Mouse (Mus musculus) hindbrain, embryonic 12.5 days (tissue): ENCODE measurements around the gene Pigv. TPM values are rescaled to one million over a fixed set of nuclear protein-coding genes. Genes with fewer than 3 reads are reported as not detected.

Source experiments
- ATAC-seq: fragments of 200-750 bp; cut with Nextera tagmentation; 2 replicates; pipeline ENCODE4 v1.8.0; 2017; ENCODE audit warnings: moderate TSS enrichment; ENCODE audit not compliant: low FRiP score
- H3K27ac ChIP-seq: fragments of 300-500 bp; sonication (generic); 2 replicates; pipeline ENCODE4 v1.5.1; 2016; ENCODE audit warnings: mild to moderate bottlenecking
- H3K27me3 ChIP-seq: fragments of 300-500 bp; sonication (generic); 2 replicates; pipeline ENCODE4 v1.6.1; 2016; ENCODE audit warnings: mild to moderate bottlenecking
- H3K36me3 ChIP-seq: fragments of 300-500 bp; sonication (generic); 2 replicates; pipeline ENCODE4 v1.6.1; 2016; ENCODE audit warnings: mild to moderate bottlenecking
- H3K4me1 ChIP-seq: fragments of 300-500 bp; sonication (generic); 2 replicates; pipeline ENCODE4 v1.6.1; 2016
- H3K4me2 ChIP-seq: fragments of 300-500 bp; sonication (generic); replicated peaks from 2 replicates; pipeline ENCODE4 v1.6.1; 2016; ENCODE audit warnings: mild to moderate bottlenecking
- H3K4me3 ChIP-seq: fragments of 300-500 bp; sonication (generic); 2 replicates; pipeline ENCODE4 v1.5.1; 2016; ENCODE audit warnings: mild to moderate bottlenecking
- H3K9ac ChIP-seq: fragments of 300-500 bp; sonication (generic); 2 replicates; pipeline ENCODE4 v1.6.1; 2016; ENCODE audit warnings: mild to moderate bottlenecking, moderate library complexity
- H3K9me3 ChIP-seq: fragments of 300-500 bp; sonication (generic); replicated peaks from 2 replicates; pipeline ENCODE4 v1.6.1; 2016; ENCODE audit warnings: mild to moderate bottlenecking
- WGBS: fragments of 180-500 bp; shearing (Covaris S2); methylation state at CpG from one replicate; pipeline ENCODE4 v1.1.7; 2016; 5-methylcytosine and 5-hydroxymethylcytosine counted together
- microRNA-seq: library from miRNA; unstranded; fragments of <30 nt; microRNA quantifications from one replicate; pipeline ENCODE4, GENCODE M21; 2017
- polyA plus RNA-seq: library from polyadenylated mRNA; unstranded; fragments of >200 nt; fragmentation: Nextera tagmentation; extraction: Ambion mirVana; gene quantifications from 2 replicates; pipeline ENCODE4 v1.2.1, GENCODE M21; 2016

The Pigv gene
- polyA plus RNA-seq, 1 experiment from 2014 or later, result 18.6 TPM

GRCm38 (mm10) chr4:133617936-133618335, 54.5 kb downstream of the Pigv start:
- ATAC-seq, result no peak
- H3K4me3 ChIP-seq, result no peak overlapping the region
- H3K4me1 ChIP-seq, result no peaks in the 10 kb centered on the region
- WGBS, result 94% methylated on average over 11 of the region's 11 CpGs
- no peaks in the 10 kb centered on the region for H3K27me3 ChIP-seq
- no peak overlapping the region for H3K27ac ChIP-seq
- H3K36me3 ChIP-seq, result peaks cover 27% of the 10 kb centered on the region
- H3K9me3 ChIP-seq, result no peaks in the 10 kb centered on the region
- no peak overlapping the region for H3K4me2 ChIP-seq
- no peak overlapping the region for H3K9ac ChIP-seq

GRCm38 (mm10) chr4:133615416-133615815, 57.0 kb downstream of the Pigv start:
- Histone ChIP-seq H3K27ac (no peak overlapping the region), H3K27me3 (no peaks in the 10 kb centered on the region), H3K9ac (no peak overlapping the region), H3K4me3 (no peak overlapping the region), H3K9me3 (0 out of 2 replicates have a peak, but pooled peaks cover 7% of the 10 kb centered on the region), H3K36me3 (peaks cover 39% of the 10 kb centered on the region), H3K4me1 (no peaks in the 10 kb centered on the region), H3K4me2 (no peak overlapping the region)
- no peak for ATAC-seq
- 81% methylated on average over 10 of the region's 10 CpGs for whole genome bisulfite sequencing

GRCm38 (mm10) chr4:133614274-133614761, 58.1 kb downstream of the Pigv start:
- Histone ChIP-seq H3K27me3 (no peaks in the 10 kb centered on the region), H3K4me2 (no peak overlapping the region), H3K36me3 (peaks cover 39% of the 10 kb centered on the region), H3K4me3 (no peak overlapping the region), H3K27ac (no peak overlapping the region), H3K9ac (no peak overlapping the region), H3K4me1 (no peaks in the 10 kb centered on the region), H3K9me3 (0 out of 2 replicates have a peak, but pooled peaks cover 7% of the 10 kb centered on the region)
- WGBS, result 85% methylated on average over 8 of the region's 8 CpGs
- ATAC-seq, result no peak

- Histone ChIP-seq H3K9me3 (0 out of 2 replicates have a peak, but pooled peaks cover 7% of the 10 kb centered on the region), H3K27ac (no peak overlapping the region), H3K36me3 (peaks cover 39% of the 10 kb centered on the region), H3K4me3 (no peak overlapping the region), H3K4me1 (no peaks in the 10 kb centered on the region), H3K27me3 (no peaks in the 10 kb centered on the region), H3K9ac (no peak overlapping the region), H3K4me2 (no peak overlapping the region)
- ATAC-seq, result no peak
- 87% methylated on average over 4 of the region's 4 CpGs for WGBS
Measured at GRCm38 (mm10) chr4:133613867-133614266, 58.6 kb downstream of the Pigv start.

- 0 out of 2 replicates have a peak, but pooled peaks cover 7% of the 10 kb centered on the region for H3K9me3 ChIP-seq
Measured at GRCm38 (mm10) chr4:133613026-133613425, 59.4 kb downstream of the Pigv start.

GRCm38 (mm10) chr4:133612416-133612815, 60.0 kb downstream of the Pigv start:
- H3K27me3 ChIP-seq, result no peaks in the 10 kb centered on the region
- H3K36me3 ChIP-seq, result peaks cover 50% of the 10 kb centered on the region
- 0 out of 2 replicates have a peak, but pooled peaks cover 7% of the 10 kb centered on the region for H3K9me3 ChIP-seq
- H3K4me1 ChIP-seq, result no peaks in the 10 kb centered on the region
- ATAC-seq, result no peak
- no peak overlapping the region for H3K9ac ChIP-seq
- 97% methylated on average over 7 of the region's 7 CpGs for WGBS
- no peak overlapping the region for H3K4me2 ChIP-seq
- H3K4me3 ChIP-seq, result no peak overlapping the region
- H3K27ac ChIP-seq, result no peak overlapping the region

More at GRCm38 (mm10) chr4:133613026-133613425, 59.4 kb downstream of the Pigv start:
- H3K36me3 ChIP-seq, result peaks cover 45% of the 10 kb centered on the region
- no peak overlapping the region for H3K4me3 ChIP-seq
- no peak overlapping the region for H3K9ac ChIP-seq
- H3K4me1 ChIP-seq, result no peaks in the 10 kb centered on the region
- 86% methylated on average over 8 of the region's 8 CpGs for WGBS
- H3K27me3 ChIP-seq, result no peaks in the 10 kb centered on the region
- ATAC-seq, result no peak
- H3K27ac ChIP-seq, result no peak overlapping the region
- H3K4me2 ChIP-seq, result no peak overlapping the region

GRCm38 (mm10) chr4:133611815-133612214, 60.6 kb downstream of the Pigv start:
- no peak for ATAC-seq
- Histone ChIP-seq H3K4me1 (no peaks in the 10 kb centered on the region), H3K27ac (no peak overlapping the region), H3K9ac (no peak overlapping the region), H3K27me3 (no peaks in the 10 kb centered on the region), H3K9me3 (0 out of 2 replicates have a peak, but pooled peaks cover 7% of the 10 kb centered on the region), H3K36me3 (peaks cover 53% of the 10 kb centered on the region), H3K4me2 (no peak overlapping the region), H3K4me3 (no peak overlapping the region)
- 95% methylated on average over 5 of the region's 5 CpGs for WGBS

Small RNA genes within 50 kb of the gene (microRNA-seq; reads per million reads assigned to microRNA genes)
- not detected for gene Mir7227

Other genes with a start within 250 kb of the Pigv start
- 1.0 and 1.5 TPM in 2 replicates for gene Tent5b, start 192.5 kb downstream of the Pigv start, polyA plus RNA-seq
- gene Trnp1, start 174.1 kb downstream of the Pigv start, polyA plus RNA-seq, result 4.3 and 4.8 TPM in 2 replicates
- 1.4 and 4.0 TPM in 2 replicates for gene Kdf1, start 153.7 kb downstream of the Pigv start, polyA plus RNA-seq
- 326 and 340 TPM in 2 replicates for gene Nudc, start 126.7 kb downstream of the Pigv start, polyA plus RNA-seq
- gene Nr0b2, start 119.3 kb downstream of the Pigv start, polyA plus RNA-seq, result not detected in 2 replicates
- 10.9 and 12.8 TPM in 2 replicates for gene Gpatch3, start 97.9 kb downstream of the Pigv start, polyA plus RNA-seq
- 21.9 and 22.2 TPM in 2 replicates for gene Gpn2, start 88.3 kb downstream of the Pigv start, polyA plus RNA-seq
- 12.6 and 13.6 TPM in 2 replicates for gene Sfn, start 70.5 kb downstream of the Pigv start, polyA plus RNA-seq
- gene Zdhhc18, start 22.5 kb downstream of the Pigv start, polyA plus RNA-seq, result 4.1 and 6.4 TPM in 2 replicates
- 41.9 and 44.3 TPM in 2 replicates for gene Arid1a, start 84.1 kb upstream of the Pigv start, polyA plus RNA-seq
- 30.3 and 37.4 TPM in 2 replicates for gene Rps6ka1, start 215.2 kb upstream of the Pigv start, polyA plus RNA-seq